Mouse (Mus musculus) stomach, embryonic 15.5 days (tissue): ENCODE data around the gene Ccdc36. TPM values are rescaled to one million over a fixed set of nuclear protein-coding genes. Genes with fewer than 3 reads are reported as not detected.

Experiments used
- ATAC-seq: fragments of 200-750 bp; cut with Nextera tagmentation; 2 replicates; pipeline ENCODE4 v1.8.0; 2017; ENCODE audit warnings: low read depth, moderate number of reproducible peaks, moderate TSS enrichment; ENCODE audit not compliant: insufficient read depth, low FRiP score
- H3K27ac ChIP-seq: fragments of 300-500 bp; sonication (generic); 2 replicates; pipeline ENCODE4 v1.5.1; 2015; ENCODE audit warnings: mild to moderate bottlenecking, inconsistent platforms
- H3K27me3 ChIP-seq: fragments of 300-500 bp; sonication (generic); replicated peaks from 2 replicates; pipeline ENCODE4 v1.6.1; 2015; ENCODE audit warnings: inconsistent platforms
- H3K36me3 ChIP-seq: fragments of 300-500 bp; sonication (generic); 2 replicates; pipeline ENCODE4 v1.6.1; 2015; ENCODE audit warnings: inconsistent platforms
- H3K4me1 ChIP-seq: fragments of 300-500 bp; sonication (generic); 2 replicates; pipeline ENCODE4 v1.6.1; 2015; ENCODE audit warnings: inconsistent platforms
- H3K4me2 ChIP-seq: fragments of 300-500 bp; sonication (generic); 2 replicates; pipeline ENCODE4 v1.6.1; 2015; ENCODE audit warnings: mild to moderate bottlenecking, inconsistent platforms
- H3K4me3 ChIP-seq: fragments of 300-500 bp; sonication (generic); replicated peaks from 2 replicates; pipeline ENCODE4 v1.5.1; 2015; ENCODE audit warnings: inconsistent platforms
- H3K9ac ChIP-seq: fragments of 300-500 bp; sonication (generic); 2 replicates; pipeline ENCODE4 v1.6.1; 2015; ENCODE audit warnings: inconsistent platforms
- H3K9me3 ChIP-seq: fragments of 300-500 bp; sonication (generic); 2 replicates; pipeline ENCODE4 v1.6.1; 2016; ENCODE audit warnings: inconsistent platforms
- WGBS: fragments of 180-500 bp; shearing (Covaris S2); methylation state at CpG from one replicate; pipeline ENCODE4 v1.1.7; 2015; 5-methylcytosine and 5-hydroxymethylcytosine counted together
- polyA plus RNA-seq: library from polyadenylated mRNA; unstranded; fragments of >200 nt; fragmentation: Nextera tagmentation; extraction: Ambion mirVana; gene quantifications from 2 replicates; pipeline ENCODE4 v1.2.1, GENCODE M21; 2015

The Ccdc36 gene
- polyA plus RNA-seq, 1 experiment from 2014 or later = 1.6 TPM

DNA sequence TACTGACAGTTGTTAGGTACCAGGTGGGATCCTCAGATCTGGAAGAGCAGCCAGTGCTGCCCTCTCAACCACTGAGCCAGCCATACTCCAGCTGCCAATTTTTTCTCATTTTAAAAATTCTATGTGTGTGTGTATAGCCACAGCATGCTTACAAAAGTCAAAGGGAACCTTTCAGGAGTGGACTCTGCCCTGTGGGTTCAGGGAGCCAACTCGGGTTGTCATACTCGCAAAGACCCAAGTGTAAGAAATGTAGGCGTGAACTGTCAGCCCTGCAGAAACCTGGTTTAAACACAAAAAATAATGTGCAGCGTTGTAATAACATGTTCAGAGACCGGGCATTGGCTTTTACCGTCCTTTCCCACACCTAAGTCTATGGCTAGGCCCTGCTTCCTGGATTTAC is 34.1 kb downstream of the Ccdc36 start:
- no peak for ATAC-seq
- H3K4me2 ChIP-seq = no peak overlapping the region
- WGBS = 92% methylated on average over 6 of the region's 6 CpGs
- H3K36me3 ChIP-seq = peaks cover 27% of the 10 kb centered on the region
- H3K4me3 ChIP-seq = no peak overlapping the region
- H3K9ac ChIP-seq = no peak overlapping the region
- H3K27ac ChIP-seq = no peak overlapping the region
- no peaks in the 10 kb centered on the region for H3K9me3 ChIP-seq
- no peaks in the 10 kb centered on the region for H3K27me3 ChIP-seq
- no peaks in the 10 kb centered on the region for H3K4me1 ChIP-seq

DNA sequence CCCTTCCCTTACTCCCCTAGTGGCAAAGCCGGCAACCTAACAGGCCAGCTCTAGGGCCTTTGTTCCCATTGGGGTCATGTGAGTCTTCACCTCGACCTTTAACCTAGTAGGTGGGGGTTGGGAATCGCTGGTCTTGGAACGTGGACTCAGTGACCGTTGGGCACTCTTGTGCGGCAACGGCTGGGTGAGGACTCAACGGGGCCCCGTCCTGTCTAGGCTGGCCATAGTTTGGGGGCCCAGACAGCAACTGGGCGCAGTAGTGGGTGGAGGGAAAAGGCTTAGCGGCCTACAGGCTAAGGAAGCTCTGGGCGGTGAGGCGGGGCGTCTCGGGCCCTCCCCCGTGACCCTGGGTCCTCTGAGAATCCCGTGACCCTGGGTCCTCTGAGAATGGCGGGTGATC is 35.6 kb downstream of the Ccdc36 start, which contains the start of gene 1700102P08Rik:
Gene 1700102P08Rik (plus strand): TSS at position 130 of the 400 bp plus-strand sequence.
- H3K27me3 ChIP-seq = no peaks in the 10 kb centered on the region
- ATAC-seq = no peak
- no peak within 1 kb of the TSS for H3K4me2 ChIP-seq
- H3K4me1 ChIP-seq = no peaks in the 10 kb centered on the region
- H3K9me3 ChIP-seq = no peaks in the 10 kb centered on the region
- H3K27ac ChIP-seq = no peak within 1 kb of the TSS
- WGBS = 75% methylated on average over 18 of the region's 18 CpGs
- no peak within 1 kb of the TSS for H3K4me3 ChIP-seq
- H3K9ac ChIP-seq = no peak within 1 kb of the TSS
- peaks cover 36% of the 10 kb centered on the region for H3K36me3 ChIP-seq

DNA sequence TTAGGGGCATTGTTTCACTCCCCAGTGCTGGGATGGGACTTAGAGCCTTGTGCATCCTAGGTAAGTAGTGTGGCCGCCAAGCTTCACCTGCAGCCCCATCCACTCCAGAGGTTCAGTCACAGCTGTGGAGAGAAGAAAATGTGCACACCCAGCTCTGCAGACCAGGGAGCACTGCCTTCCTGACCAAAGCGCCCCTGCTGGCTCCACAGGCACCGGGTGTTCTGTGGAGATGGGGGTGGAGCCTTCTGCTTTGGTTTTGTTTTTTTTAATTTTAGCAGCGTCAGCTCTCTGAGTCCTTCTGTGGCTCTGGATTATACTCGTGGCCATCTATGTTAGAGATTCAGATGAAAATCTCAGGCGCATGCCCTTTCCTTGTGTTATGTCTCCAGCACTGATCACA is 39.1 kb downstream of the Ccdc36 start:
- Histone ChIP-seq H3K9ac (no peak overlapping the region), H3K27ac (no peak overlapping the region), H3K4me3 (no peak overlapping the region), H3K9me3 (no peaks in the 10 kb centered on the region), H3K4me1 (no peaks in the 10 kb centered on the region), H3K4me2 (no peak overlapping the region), H3K27me3 (no peaks in the 10 kb centered on the region), H3K36me3 (peaks cover 48% of the 10 kb centered on the region)
- no peak for ATAC-seq
- 74% methylated on average over 6 of the region's 6 CpGs for WGBS

DNA sequence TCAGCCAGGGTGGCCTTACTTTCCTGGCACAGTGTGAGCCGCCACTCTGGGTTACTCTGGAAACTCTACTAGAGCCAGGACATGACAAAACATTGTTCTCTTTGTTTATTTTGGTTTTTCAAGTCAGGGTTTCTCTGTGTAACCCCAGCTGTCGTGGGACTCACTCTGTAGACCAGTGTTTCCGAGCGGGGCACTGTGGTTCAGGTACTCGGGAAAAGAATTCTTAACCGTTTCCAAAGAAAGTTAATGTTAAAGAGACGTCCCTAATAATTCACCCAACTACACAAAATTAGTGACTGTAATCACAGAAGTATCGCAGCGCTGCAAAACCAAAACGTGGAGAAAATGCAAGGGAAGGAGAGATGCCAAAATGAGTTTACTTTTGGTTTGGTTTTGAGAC is 39.7 kb downstream of the Ccdc36 start:
- Histone ChIP-seq H3K27me3 (no peaks in the 10 kb centered on the region), H3K9me3 (no peaks in the 10 kb centered on the region), H3K27ac (no peak overlapping the region), H3K4me3 (no peak overlapping the region), H3K9ac (no peak overlapping the region), H3K4me2 (no peak overlapping the region), H3K4me1 (no peaks in the 10 kb centered on the region), H3K36me3 (peaks cover 47% of the 10 kb centered on the region)
- no peak for ATAC-seq
- 82% methylated on average over 10 of the region's 10 CpGs for WGBS

GRCm38 (mm10) chr9:108386816-108387215 is 41.5 kb downstream of the Ccdc36 start:
- Histone ChIP-seq H3K36me3 (peaks cover 37% of the 10 kb centered on the region), H3K27me3 (no peaks in the 10 kb centered on the region), H3K4me1 (no peaks in the 10 kb centered on the region), H3K9me3 (no peaks in the 10 kb centered on the region), H3K9ac (no peak overlapping the region), H3K4me3 (no peak overlapping the region), H3K4me2 (no peak overlapping the region), H3K27ac (no peak overlapping the region)
- ATAC-seq = no peak
- 78% methylated on average over 4 of the region's 4 CpGs for WGBS

- H3K9me3 ChIP-seq = no peaks in the 10 kb centered on the region
- no peaks in the 10 kb centered on the region for H3K27me3 ChIP-seq
- no peaks in the 10 kb centered on the region for H3K4me1 ChIP-seq
- H3K36me3 ChIP-seq = peaks cover 45% of the 10 kb centered on the region
- 65% methylated on average over 7 of the region's 7 CpGs for WGBS
- no peak overlapping the region for H3K4me3 ChIP-seq
- H3K27ac ChIP-seq = no peak overlapping the region
- no peak overlapping the region for H3K9ac ChIP-seq
- no peak overlapping the region for H3K4me2 ChIP-seq
- no peak for ATAC-seq
These were observed 43.3 kb downstream of the Ccdc36 start for GRCm38 (mm10) chr9:108385006-108385405.

DNA sequence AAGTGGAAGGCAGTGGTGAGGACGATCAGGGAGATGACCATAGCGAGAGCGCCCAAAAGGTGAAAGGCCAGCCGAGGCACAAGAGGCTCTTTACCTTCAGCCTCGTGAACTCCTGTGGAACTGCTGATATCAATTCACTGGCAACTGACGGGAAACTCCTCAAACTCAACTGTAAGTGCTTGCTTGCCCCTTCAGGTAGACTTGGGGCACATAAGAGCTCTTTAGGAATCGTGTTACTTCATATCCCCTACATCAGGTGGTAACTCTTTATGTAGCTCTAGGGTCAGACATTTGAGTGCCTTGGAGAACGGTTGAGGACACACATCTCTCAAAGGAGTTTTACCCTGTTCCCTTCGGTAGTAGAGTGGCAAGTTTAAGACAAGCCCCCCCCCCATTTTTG is 46.9 kb downstream of the Ccdc36 start:
- Histone ChIP-seq H3K36me3 (peaks cover 37% of the 10 kb centered on the region), H3K27me3 (no peaks in the 10 kb centered on the region), H3K4me1 (no peaks in the 10 kb centered on the region), H3K9me3 (no peaks in the 10 kb centered on the region), H3K9ac (no peak overlapping the region), H3K27ac (no peak overlapping the region), H3K4me3 (no peak overlapping the region), H3K4me2 (no peak overlapping the region)
- WGBS = 95% methylated on average over 9 of the region's 9 CpGs
- ATAC-seq = no peak

- H3K9me3 ChIP-seq = no peaks in the 10 kb centered on the region
- 86% methylated on average over 4 of the region's 4 CpGs for WGBS
- H3K27ac ChIP-seq = no peak overlapping the region
- no peak overlapping the region for H3K4me3 ChIP-seq
- H3K36me3 ChIP-seq = peaks cover 39% of the 10 kb centered on the region
- no peaks in the 10 kb centered on the region for H3K4me1 ChIP-seq
- no peak overlapping the region for H3K9ac ChIP-seq
- no peak for ATAC-seq
- no peak overlapping the region for H3K4me2 ChIP-seq
- no peaks in the 10 kb centered on the region for H3K27me3 ChIP-seq
These were observed 49.0 kb downstream of the Ccdc36 start for GRCm38 (mm10) chr9:108379294-108379693.

- Histone ChIP-seq H3K27me3 (no peaks in the 10 kb centered on the region), H3K9me3 (no peaks in the 10 kb centered on the region), H3K4me2 (no peak overlapping the region), H3K9ac (no peak overlapping the region), H3K4me1 (no peaks in the 10 kb centered on the region), H3K27ac (0 out of 2 replicates have a peak overlapping the region, but pooled peaks have one; percentile 9), H3K4me3 (no peak overlapping the region), H3K36me3 (peaks cover 40% of the 10 kb centered on the region)
- ATAC-seq = peak; percentile 37; the same call in 1 of the 2 replicates
- 72% methylated on average over 5 of the region's 5 CpGs for WGBS
These were observed 49.5 kb downstream of the Ccdc36 start for GRCm38 (mm10) chr9:108378736-108379135.

DNA sequence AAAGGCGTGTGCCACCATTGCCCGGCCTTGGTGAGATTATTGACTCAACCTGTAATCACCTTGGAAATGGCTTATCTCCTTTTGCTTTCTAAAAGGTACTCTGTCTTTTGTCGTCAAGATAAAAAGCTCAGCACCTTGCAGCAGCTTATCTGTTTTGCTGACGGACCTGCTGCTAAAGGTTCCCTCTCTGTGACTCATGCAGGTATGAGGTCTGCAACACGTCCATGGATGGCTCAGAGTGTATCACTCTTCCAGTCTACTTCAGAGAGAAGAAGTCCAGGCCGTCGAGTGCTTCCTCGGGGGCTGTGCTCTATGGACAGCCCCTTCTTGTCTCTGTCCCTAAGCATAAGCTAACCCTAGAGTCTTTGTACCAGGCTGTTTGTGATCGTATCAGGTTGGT is 50.0 kb downstream of the Ccdc36 start:
- 77% methylated on average over 9 of the region's 9 CpGs for WGBS
- Histone ChIP-seq H3K4me2 (no peak overlapping the region), H3K9ac (no peak overlapping the region), H3K9me3 (no peaks in the 10 kb centered on the region), H3K36me3 (peaks cover 45% of the 10 kb centered on the region), H3K27ac (0 out of 2 replicates have a peak overlapping the region, but pooled peaks have one; percentile 9), H3K27me3 (no peaks in the 10 kb centered on the region), H3K4me3 (no peak overlapping the region), H3K4me1 (no peaks in the 10 kb centered on the region)
- peak; percentile 75 for ATAC-seq

Other genes starting within 250 kb of the Ccdc36 start
- 2.8 and 3.0 TPM in 2 replicates for gene Bsn, start 238.1 kb downstream of the Ccdc36 start, polyA plus RNA-seq
- gene Dag1, start 164.5 kb downstream of the Ccdc36 start, polyA plus RNA-seq = 74.7 and 90.6 TPM in 2 replicates
- 27.6 and 31.2 TPM in 2 replicates for gene Nicn1, start 138.1 kb downstream of the Ccdc36 start, polyA plus RNA-seq
- gene Amt, start 131.6 kb downstream of the Ccdc36 start, polyA plus RNA-seq = 21.8 and 22.3 TPM in 2 replicates
- gene Rhoa, start 122.4 kb downstream of the Ccdc36 start, polyA plus RNA-seq = 452 and 455 TPM in 2 replicates
- gene Tcta, start 122.3 kb downstream of the Ccdc36 start, polyA plus RNA-seq = 40.0 and 42.1 TPM in 2 replicates
- gene Gpx1, start 89.6 kb downstream of the Ccdc36 start, polyA plus RNA-seq = 998 and 1,171 TPM in 2 replicates
- 85.6 and 92.2 TPM in 2 replicates for gene Usp4, start 80.6 kb downstream of the Ccdc36 start, polyA plus RNA-seq
- gene 1700102P08Rik, start 35.7 kb downstream of the Ccdc36 start, polyA plus RNA-seq = 0.54 and 0.82 TPM in 2 replicates
- not detected in 2 replicates for gene BC048562, start 8.0 kb upstream of the Ccdc36 start, polyA plus RNA-seq
- gene Ccdc71, start 32.0 kb upstream of the Ccdc36 start, polyA plus RNA-seq = 47.7 and 52.5 TPM in 2 replicates
- 65.5 and 67.3 TPM in 2 replicates for gene Klhdc8b, start 33.1 kb upstream of the Ccdc36 start, polyA plus RNA-seq
- gene Lamb2, start 51.3 kb upstream of the Ccdc36 start, polyA plus RNA-seq = 40.5 and 46.6 TPM in 2 replicates
- gene Usp19, start 62.1 kb upstream of the Ccdc36 start, polyA plus RNA-seq = 58.8 and 61.5 TPM in 2 replicates
- 99.0 and 102 TPM in 2 replicates for gene Qars, start 79.2 kb upstream of the Ccdc36 start, polyA plus RNA-seq
- gene Qrich1, start 88.3 kb upstream of the Ccdc36 start, polyA plus RNA-seq = 92.9 and 97.2 TPM in 2 replicates
- 152 and 175 TPM in 2 replicates for gene Impdh2, start 131.8 kb upstream of the Ccdc36 start, polyA plus RNA-seq
- gene Ndufaf3, start 138.9 kb upstream of the Ccdc36 start, polyA plus RNA-seq = 38.0 and 38.9 TPM in 2 replicates
- gene Dalrd3, start 141.4 kb upstream of the Ccdc36 start, polyA plus RNA-seq = 108 and 126 TPM in 2 replicates
- gene Wdr6, start 150.3 kb upstream of the Ccdc36 start, polyA plus RNA-seq = 74.9 and 88.4 TPM in 2 replicates
- 5.5 and 6.1 TPM in 2 replicates for gene P4htm, start 169.2 kb upstream of the Ccdc36 start, polyA plus RNA-seq
- gene Arih2, start 220.9 kb upstream of the Ccdc36 start, polyA plus RNA-seq = 42.0 and 43.5 TPM in 2 replicates
- gene Slc25a20, start 233.6 kb upstream of the Ccdc36 start, polyA plus RNA-seq = 40.5 and 51.1 TPM in 2 replicates